Mouse (Mus musculus) lung, embryonic 14.5 days (tissue): Measurements from ENCODE around the gene Ccdc124. TPM values are rescaled to one million over a fixed set of nuclear protein-coding genes. Genes with fewer than 3 reads are reported as not detected.
A peak's percentile ranks its signal among the peaks of the same experiment; 100 is the strongest.

Experiments
- ATAC-seq: fragments of 200-750 bp; cut with Nextera tagmentation; 2 replicates; pipeline ENCODE4 v1.8.0; 2017; ENCODE audit warnings: mild to moderate bottlenecking, moderate TSS enrichment, moderate library complexity; ENCODE audit not compliant: insufficient read depth
- DNase-seq: peaks from one replicate; pipeline ENCODE4 v3.0.0-alpha.2; 2015
- H3K27ac ChIP-seq: fragments of 300-500 bp; sonication (generic); 2 replicates; pipeline ENCODE4 v1.5.1; 2014; ENCODE audit warnings: low read depth, mild to moderate bottlenecking, moderate library complexity
- H3K27me3 ChIP-seq: fragments of 300-500 bp; sonication (generic); 2 replicates; pipeline ENCODE4 v1.6.1; 2014; ENCODE audit warnings: low read length, control low read depth; ENCODE audit not compliant: insufficient read depth
- H3K36me3 ChIP-seq: fragments of 300-500 bp; sonication (generic); 2 replicates; pipeline ENCODE4 v1.6.1; 2014; ENCODE audit warnings: control low read depth; ENCODE audit not compliant: insufficient read depth
- H3K4me1 ChIP-seq: fragments of 300-500 bp; sonication (generic); 2 replicates; pipeline ENCODE4 v1.6.1; 2014; ENCODE audit warnings: antibody characterized with exemption, control low read depth; ENCODE audit not compliant: insufficient read depth
- H3K4me2 ChIP-seq: fragments of 300-500 bp; sonication (generic); 2 replicates; pipeline ENCODE4 v1.6.1; 2014; ENCODE audit warnings: mild to moderate bottlenecking
- H3K4me3 ChIP-seq: fragments of 300-500 bp; sonication (generic); 2 replicates; pipeline ENCODE4 v1.5.1; 2014; ENCODE audit warnings: low read depth, low read length
- H3K9ac ChIP-seq: fragments of 300-500 bp; sonication (generic); 2 replicates; pipeline ENCODE4 v1.6.1; 2014
- H3K9me3 ChIP-seq: fragments of 300-500 bp; sonication (generic); 2 replicates; pipeline ENCODE4 v1.6.1; 2016; ENCODE audit warnings: low read depth, low read length, control low read depth
- CTCF ChIP-seq: IDR thresholded peaks from 2 replicates; pipeline ENCODE4 v1.5.1; 2016; ENCODE audit warnings: antibody characterized with exemption, low read depth
- WGBS: fragments of 180-500 bp; shearing (Covaris S2); extraction: QIAGEN DNeasy Blood & Tissue Kit; methylation state at CpG from one replicate; pipeline ENCODE4 v1.1.7; 2014; 5-methylcytosine and 5-hydroxymethylcytosine counted together
- polyA plus RNA-seq: library from polyadenylated mRNA; unstranded; fragments of >200 nt; fragmentation: Nextera tagmentation; extraction: Ambion mirVana; gene quantifications from 2 replicates; pipeline ENCODE4 v1.2.1, GENCODE M21; 2014

The Ccdc124 gene
- polyA plus RNA-seq, 1 experiment from 2014 or later: 125 TPM

DNA sequence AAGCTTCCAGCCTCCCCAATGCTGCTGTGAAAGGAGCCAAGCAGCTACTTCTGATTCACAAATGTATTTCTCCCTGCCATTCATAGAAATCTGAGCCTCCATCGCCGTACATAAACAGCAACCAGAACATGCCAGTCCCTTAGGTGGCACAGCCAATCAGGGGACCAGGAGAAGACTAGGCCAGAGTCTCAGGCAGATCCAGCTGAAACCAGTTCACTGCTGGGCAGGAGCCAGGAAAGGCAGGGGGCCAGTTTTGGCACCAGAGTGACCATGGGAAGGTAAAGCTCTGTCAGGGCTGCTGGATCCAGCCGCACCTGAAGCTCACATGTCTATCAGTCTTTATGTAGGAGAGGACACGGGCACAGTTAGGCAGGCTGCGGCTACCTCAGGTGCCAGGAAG lies 16.9 kb upstream of the Ccdc124 start:
- no peak for ATAC-seq
- H3K9me3 ChIP-seq: no peaks in the 10 kb centered on the region
- no peaks in the 10 kb centered on the region for H3K4me1 ChIP-seq
- H3K9ac ChIP-seq: no peak overlapping the region
- H3K4me2 ChIP-seq: no peak overlapping the region
- no peak overlapping the region for H3K27ac ChIP-seq
- WGBS: 90% methylated on average over 5 of the region's 5 CpGs
- DNase-seq: no peak
- H3K4me3 ChIP-seq: no peak overlapping the region
- peaks cover 23% of the 10 kb centered on the region for H3K36me3 ChIP-seq
- H3K27me3 ChIP-seq: peaks cover 32% of the 10 kb centered on the region
- no peak for TF ChIP-seq CTCF

GRCm38 (mm10) chr8:70887669-70888068 lies 13.9 kb upstream of the Ccdc124 start:
- Histone ChIP-seq H3K9ac (no peak overlapping the region), H3K27ac (no peak overlapping the region), H3K9me3 (no peaks in the 10 kb centered on the region), H3K4me2 (no peak overlapping the region), H3K27me3 (peaks cover 21% of the 10 kb centered on the region), H3K4me1 (no peaks in the 10 kb centered on the region), H3K4me3 (no peak overlapping the region), H3K36me3 (no peaks in the 10 kb centered on the region; the same call in 1 of the 2 replicates)
- no peak for ATAC-seq
- WGBS: 5% methylated on average over 18 of the region's 18 CpGs
- DNase-seq: peak; percentile 38
- no peak for TF ChIP-seq CTCF

DNA sequence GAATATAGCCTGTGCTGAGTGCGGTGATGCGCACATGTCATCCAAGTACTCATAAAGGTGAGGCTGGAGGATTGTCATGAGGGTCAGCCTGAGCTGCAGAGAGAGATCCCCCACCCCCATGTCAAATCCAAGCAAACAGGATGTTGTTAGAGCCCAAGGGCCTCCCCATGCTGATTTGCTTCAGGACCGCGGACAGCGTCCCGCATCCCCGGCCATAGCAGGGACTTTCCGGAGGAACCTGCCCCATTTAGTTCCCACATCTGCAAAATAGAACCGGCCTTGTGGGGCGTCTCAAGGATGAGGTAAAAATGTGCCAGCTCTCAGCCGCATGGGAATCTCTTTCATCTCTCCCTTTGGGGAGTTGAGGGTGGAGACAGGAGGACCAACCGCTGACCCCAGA lies 11.9 kb upstream of the Ccdc124 start:
- Histone ChIP-seq H3K9ac (no peak overlapping the region), H3K27ac (no peak overlapping the region), H3K9me3 (no peaks in the 10 kb centered on the region), H3K27me3 (peaks cover under 1% of the 10 kb centered on the region), H3K4me2 (no peak overlapping the region), H3K4me1 (no peaks in the 10 kb centered on the region), H3K36me3 (no peaks in the 10 kb centered on the region), H3K4me3 (no peak overlapping the region)
- DNase-seq (peak; percentile 82), ATAC-seq (no peak)
- WGBS: 15% methylated on average over 12 of the region's 12 CpGs
- no peak for TF ChIP-seq CTCF

DNA sequence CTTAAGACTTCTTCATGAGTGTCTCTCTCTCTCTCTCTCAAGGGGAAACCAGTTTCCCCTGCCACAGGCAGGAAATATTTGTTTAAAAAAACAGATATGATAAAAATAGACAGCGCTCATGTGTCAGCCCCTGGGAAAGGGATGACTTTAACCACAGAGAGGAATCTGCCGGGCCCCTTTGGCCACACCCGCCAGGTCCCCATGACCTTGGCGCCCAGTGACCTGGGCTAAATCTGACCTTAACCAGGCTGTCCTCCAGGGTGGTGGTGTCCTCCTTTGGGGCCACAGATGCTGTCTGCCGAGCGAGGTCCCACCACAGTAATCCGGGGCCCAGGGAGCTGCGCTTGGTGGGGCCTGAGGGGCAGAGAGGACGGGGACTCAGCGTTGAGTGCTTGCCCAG lies 10.9 kb upstream of the Ccdc124 start:
- Histone ChIP-seq H3K9me3 (no peaks in the 10 kb centered on the region), H3K4me1 (no peaks in the 10 kb centered on the region), H3K27ac (no peak overlapping the region), H3K36me3 (no peaks in the 10 kb centered on the region), H3K9ac (no peak overlapping the region), H3K4me2 (no peak overlapping the region), H3K27me3 (no peaks in the 10 kb centered on the region), H3K4me3 (no peak overlapping the region)
- no peak for ATAC-seq
- 70% methylated on average over 10 of the region's 10 CpGs for WGBS
- TF ChIP-seq CTCF: no peak
- DNase-seq: no peak

- DNase-seq: no peak
- no peaks in the 10 kb centered on the region for H3K27me3 ChIP-seq
- no peak overlapping the region for H3K9ac ChIP-seq
- H3K4me1 ChIP-seq: no peaks in the 10 kb centered on the region
- no peak for ATAC-seq
- H3K36me3 ChIP-seq: no peaks in the 10 kb centered on the region
- no peak overlapping the region for H3K4me3 ChIP-seq
- 86% methylated on average over 4 of the region's 4 CpGs for WGBS
- no peak overlapping the region for H3K27ac ChIP-seq
- H3K4me2 ChIP-seq: no peak overlapping the region
- no peak for TF ChIP-seq CTCF
- H3K9me3 ChIP-seq: no peaks in the 10 kb centered on the region
Measured at GRCm38 (mm10) chr8:70884186-70884585, 10.5 kb upstream of the Ccdc124 start.

DNA sequence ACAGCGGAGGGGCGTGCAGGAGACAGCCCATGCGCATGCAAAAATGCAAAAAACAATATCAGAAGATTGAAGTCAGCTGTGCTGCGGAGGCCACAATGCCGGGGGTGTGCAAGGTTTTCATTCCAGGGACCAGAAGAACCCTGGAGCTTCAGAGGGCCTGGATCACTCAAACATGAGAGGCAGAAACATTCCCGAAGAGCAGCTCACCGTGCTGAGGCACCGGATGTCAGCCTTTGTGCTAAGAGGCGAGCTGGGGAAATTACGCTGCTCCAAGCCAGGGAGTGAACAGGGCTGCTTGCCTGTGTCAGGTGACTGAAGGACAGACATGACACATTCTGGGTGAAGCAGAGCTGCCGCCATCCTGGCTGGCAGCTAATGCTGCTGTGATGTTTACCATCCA lies 6.8 kb upstream of the Ccdc124 start:
- no peaks in the 10 kb centered on the region for H3K27me3 ChIP-seq
- DNase-seq (peak; percentile 30), ATAC-seq (no peak; the same call in 1 of the 2 replicates)
- no peak overlapping the region for H3K4me2 ChIP-seq
- H3K9ac ChIP-seq: peak overlapping the region; percentile 26; the same call in 1 of the 2 replicates
- H3K4me1 ChIP-seq: no peaks in the 10 kb centered on the region
- no peak for TF ChIP-seq CTCF
- 14% methylated on average over 11 of the region's 11 CpGs for WGBS
- no peaks in the 10 kb centered on the region for H3K9me3 ChIP-seq
- H3K27ac ChIP-seq: no peak overlapping the region
- no peak overlapping the region for H3K4me3 ChIP-seq
- H3K36me3 ChIP-seq: no peaks in the 10 kb centered on the region

GRCm38 (mm10) chr8:70880126-70880525 lies 6.4 kb upstream of the Ccdc124 start:
- Histone ChIP-seq H3K36me3 (no peaks in the 10 kb centered on the region), H3K27me3 (no peaks in the 10 kb centered on the region), H3K27ac (no peak overlapping the region), H3K9me3 (no peaks in the 10 kb centered on the region), H3K9ac (peak overlapping the region; percentile 23; the same call in 1 of the 2 replicates), H3K4me2 (no peak overlapping the region), H3K4me1 (no peaks in the 10 kb centered on the region), H3K4me3 (no peak overlapping the region)
- DNase-seq: no peak
- under 1% methylated on average over 4 of the region's 4 CpGs for WGBS
- TF ChIP-seq CTCF: peak; percentile 13; the same call in 1 of the 2 replicates
- ATAC-seq: no peak

GRCm38 (mm10) chr8:70879500-70879899 lies 5.8 kb upstream of the Ccdc124 start:
- Histone ChIP-seq H3K9ac (no peak overlapping the region), H3K4me1 (no peaks in the 10 kb centered on the region), H3K27ac (no peak overlapping the region), H3K4me3 (no peak overlapping the region), H3K4me2 (no peak overlapping the region), H3K36me3 (no peaks in the 10 kb centered on the region), H3K9me3 (no peaks in the 10 kb centered on the region), H3K27me3 (no peaks in the 10 kb centered on the region)
- DNase-seq: no peak
- no peak for ATAC-seq
- 52% methylated on average over 4 of the region's 4 CpGs for WGBS
- no peak for TF ChIP-seq CTCF
